Mouse (Mus musculus) kidney, adult 2 months (tissue): Measurements from ENCODE around the gene Klhdc8b. TPM values are rescaled to one million over a fixed set of nuclear protein-coding genes. Genes with fewer than 3 reads are reported as not detected.

Experiments
- DNase-seq: peaks from one replicate; pipeline ENCODE4 v3.0.0; 2021
- H3K27ac ChIP-seq: fragments of 200-500 bp; 2 replicates; pipeline ENCODE4 v1.5.1; 2012; ENCODE audit warnings: low read depth, low read length, control low read depth, inconsistent platforms; ENCODE audit not compliant: insufficient read depth
- H3K27me3 ChIP-seq: fragments of 200-500 bp; replicated peaks from 2 replicates; pipeline ENCODE4 v1.6.1; 2012; ENCODE audit warnings: mild to moderate bottlenecking, moderate library complexity, low read length, inconsistent platforms; ENCODE audit not compliant: control insufficient read depth, insufficient read depth
- H3K36me3 ChIP-seq: fragments of 200-500 bp; 2 replicates; pipeline ENCODE4 v1.6.1; 2012; ENCODE audit warnings: mild to moderate bottlenecking, moderate library complexity, low read length, inconsistent platforms; ENCODE audit not compliant: control insufficient read depth, insufficient read depth
- H3K4me1 ChIP-seq: fragments of 200-500 bp; 2 replicates; pipeline ENCODE4 v1.6.1; 2011; ENCODE audit warnings: low read length; ENCODE audit not compliant: control insufficient read depth, insufficient read depth
- H3K4me3 ChIP-seq: fragments of 200-500 bp; 2 replicates; pipeline ENCODE4 v1.5.1; 2011; ENCODE audit warnings: mild to moderate bottlenecking, low read depth, low read length, control low read depth; ENCODE audit not compliant: insufficient read depth
- CTCF ChIP-seq: fragments of 200-500 bp; conservative IDR thresholded peaks from 2 replicates; pipeline ENCODE4 v1.5.1; 2011; ENCODE audit warnings: low read depth, mild to moderate bottlenecking, control low read depth, low read length, moderate library complexity, mixed read lengths; ENCODE audit not compliant: insufficient read depth, insufficient read length
- POLR2A ChIP-seq: fragments of 200-500 bp; IDR thresholded peaks from one replicate; pipeline ENCODE4 v1.6.1; 2011; ENCODE audit warnings: low read depth, low read length, control low read depth
- WGBS: fragments of 180-500 bp; shearing (Covaris S2); methylation state at CpG from one replicate; pipeline ENCODE4 v1.1.7; 2018; 5-methylcytosine and 5-hydroxymethylcytosine counted together
- polyA plus RNA-seq: library from polyadenylated mRNA; depleted of rRNA; stranded (reverse); fragments of >200 nt; gene quantifications from 2 replicates; pipeline ENCODE4 v1.2.3, GENCODE M21; 2012

The Klhdc8b gene
- polyA plus RNA-seq, 1 experiment, result 35.0 TPM

DNA sequence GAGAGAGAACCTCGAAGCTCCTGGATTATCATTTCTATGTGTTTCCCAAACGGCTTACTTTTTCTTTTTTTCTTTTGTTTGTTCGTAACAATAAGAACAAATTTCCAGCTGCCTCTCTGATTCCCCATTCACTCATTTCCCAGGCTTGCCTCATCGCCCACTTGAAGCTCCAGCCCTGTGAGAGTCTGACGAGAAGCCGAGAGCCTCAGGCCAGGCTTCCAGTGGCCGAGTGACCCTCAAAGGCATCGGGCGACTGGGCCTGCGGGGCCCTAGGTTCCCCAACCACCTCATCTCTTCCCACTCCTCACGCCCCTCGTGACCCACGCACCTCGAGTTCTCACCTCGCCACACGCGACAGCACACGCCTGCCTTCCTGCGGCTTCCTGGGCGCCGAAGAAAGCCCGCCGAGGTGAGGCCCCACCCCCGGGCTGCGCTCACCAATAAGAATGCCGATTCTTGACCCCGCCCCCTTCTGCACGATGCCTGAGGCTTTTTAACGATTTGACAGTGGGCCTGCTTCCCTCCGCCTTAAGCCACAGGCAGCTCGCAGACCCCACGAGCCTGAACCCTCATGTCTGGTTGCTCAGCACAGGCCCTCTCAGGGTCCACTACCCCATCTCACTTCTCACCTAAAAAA lies 29.8 kb downstream of the Klhdc8b start:
- Histone ChIP-seq H3K4me3 (no peak overlapping the region), H3K27ac (no peak overlapping the region), H3K27me3 (no peaks in the 10 kb centered on the region), H3K36me3 (no peaks in the 10 kb centered on the region), H3K4me1 (no peaks in the 10 kb centered on the region; the same call in 1 of the 2 replicates)
- WGBS, result 49% methylated on average over 32 of the region's 32 CpGs
- no peak for DNase-seq
- TF ChIP-seq POLR2A (no peak), CTCF (no peak)

DNA sequence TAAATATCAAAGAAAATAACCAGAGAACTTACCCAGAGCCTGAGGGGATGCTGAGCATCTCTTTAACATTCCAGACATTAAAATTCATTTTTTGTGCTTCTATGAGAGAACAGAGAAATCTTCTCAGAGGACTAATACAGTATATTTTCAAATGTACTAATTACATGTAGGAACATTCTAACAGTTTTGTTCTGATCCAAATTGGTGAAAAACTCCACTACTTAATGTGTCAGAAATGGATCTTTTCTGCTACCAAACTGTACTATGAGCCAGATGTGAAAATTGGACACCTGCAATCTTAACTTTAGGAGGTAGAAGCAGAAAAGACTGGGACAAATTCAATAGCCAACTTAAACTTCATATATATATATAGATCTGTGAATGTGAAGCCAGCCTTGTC lies 33.0 kb downstream of the Klhdc8b start, which contains the start of gene Ccdc36:
TSS of gene Ccdc36 (minus strand) at position 101 of the 400 bp plus-strand sequence.
- H3K36me3 ChIP-seq, result no peaks in the 10 kb centered on the region
- no peaks in the 10 kb centered on the region; the same call in 1 of the 2 replicates for H3K4me1 ChIP-seq
- H3K27me3 ChIP-seq, result no peaks in the 10 kb centered on the region
- no peak within 1 kb of the TSS for H3K27ac ChIP-seq
- TF ChIP-seq CTCF, result no peak
- no peak for TF ChIP-seq POLR2A
- no peak within 1 kb of the TSS for H3K4me3 ChIP-seq
- DNase-seq, result no peak

DNA sequence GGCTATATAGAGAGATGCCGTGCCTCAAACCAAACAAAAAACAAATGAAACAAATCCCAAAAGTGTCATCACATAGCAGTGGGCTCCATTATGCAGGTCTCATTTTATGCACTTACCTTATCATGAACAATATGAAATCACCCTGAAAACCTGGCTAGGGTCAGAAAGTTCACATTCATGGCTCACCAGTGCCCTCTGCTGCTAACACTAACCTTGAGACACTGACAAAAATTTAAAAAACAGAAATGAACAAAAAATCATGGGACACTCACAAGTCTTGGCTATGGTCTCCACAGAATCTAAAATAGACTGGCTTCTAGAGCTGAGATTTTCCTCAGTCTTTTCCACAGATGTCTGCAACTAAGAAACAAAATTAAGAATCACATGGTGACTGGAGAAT lies 49.2 kb downstream of the Klhdc8b start:
- H3K27ac ChIP-seq, result no peak overlapping the region
- no peaks in the 10 kb centered on the region for H3K36me3 ChIP-seq
- no peaks in the 10 kb centered on the region for H3K4me1 ChIP-seq
- 66% methylated on average over 1 of the region's 1 CpGs for WGBS
- no peaks in the 10 kb centered on the region for H3K27me3 ChIP-seq
- no peak overlapping the region for H3K4me3 ChIP-seq
- DNase-seq, result peak; percentile 51
- TF ChIP-seq CTCF (peak; percentile 25; the same call in 1 of the 2 replicates), POLR2A (no peak)

DNA sequence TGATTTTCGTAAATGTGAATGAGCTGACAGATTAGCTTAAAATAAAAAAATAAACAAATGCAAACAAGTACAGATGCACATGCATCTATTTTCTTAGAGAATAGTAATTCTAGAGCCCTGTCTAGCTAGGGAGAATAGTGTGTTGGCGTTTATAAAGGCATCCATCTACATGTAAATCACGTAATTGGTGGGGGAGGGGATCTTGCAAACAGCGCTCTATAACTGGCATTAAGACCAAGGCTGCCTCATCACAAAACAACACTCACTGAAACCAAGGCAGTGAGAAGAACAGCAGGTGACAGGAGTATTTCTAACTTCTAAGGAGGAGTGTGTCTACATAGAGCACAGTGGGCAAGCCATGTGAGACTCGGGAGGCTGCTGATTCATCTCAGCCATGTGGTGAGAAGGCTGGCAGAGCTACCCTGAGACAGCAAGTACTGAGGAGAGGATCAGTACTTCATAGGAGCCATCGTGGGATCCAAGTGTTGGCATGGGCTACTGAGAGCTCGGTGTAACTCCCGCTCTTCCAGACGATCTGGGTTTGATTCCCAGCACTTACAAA lies 49.9 kb downstream of the Klhdc8b start:
- WGBS, result 80% methylated on average over 9 of the region's 9 CpGs
- DNase-seq, result no peak
- no peak overlapping the region for H3K4me3 ChIP-seq
- no peaks in the 10 kb centered on the region for H3K27me3 ChIP-seq
- H3K27ac ChIP-seq, result no peak overlapping the region
- TF ChIP-seq POLR2A (no peak), CTCF (no peak)
- no peaks in the 10 kb centered on the region for H3K36me3 ChIP-seq
- no peaks in the 10 kb centered on the region for H3K4me1 ChIP-seq

DNA sequence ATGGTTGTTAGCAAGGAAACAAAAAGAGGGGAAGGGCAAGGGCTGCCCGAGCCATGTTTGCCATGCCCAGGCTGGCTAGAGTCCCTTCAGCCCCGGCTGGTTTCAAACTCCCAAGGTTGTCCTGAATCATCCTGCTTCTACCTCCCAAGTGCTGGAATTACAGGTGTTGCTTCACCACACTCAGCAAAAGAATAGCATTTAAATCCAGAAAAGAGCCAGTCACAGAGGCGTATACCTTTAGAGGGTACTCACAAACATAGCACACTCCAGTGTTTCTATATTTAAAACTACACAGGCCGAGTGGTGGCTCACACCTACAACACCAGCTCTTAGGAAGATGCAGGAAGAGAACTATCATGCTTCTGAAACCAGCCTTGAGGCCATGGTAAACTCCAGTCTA lies 51.8 kb downstream of the Klhdc8b start:
- no peak overlapping the region for H3K4me3 ChIP-seq
- H3K27me3 ChIP-seq, result no peaks in the 10 kb centered on the region
- no peak for DNase-seq
- WGBS, result 97% methylated on average over 4 of the region's 4 CpGs
- no peaks in the 10 kb centered on the region for H3K36me3 ChIP-seq
- H3K27ac ChIP-seq, result no peak overlapping the region
- no peaks in the 10 kb centered on the region for H3K4me1 ChIP-seq
- TF ChIP-seq POLR2A, result no peak
- TF ChIP-seq CTCF, result no peak

DNA sequence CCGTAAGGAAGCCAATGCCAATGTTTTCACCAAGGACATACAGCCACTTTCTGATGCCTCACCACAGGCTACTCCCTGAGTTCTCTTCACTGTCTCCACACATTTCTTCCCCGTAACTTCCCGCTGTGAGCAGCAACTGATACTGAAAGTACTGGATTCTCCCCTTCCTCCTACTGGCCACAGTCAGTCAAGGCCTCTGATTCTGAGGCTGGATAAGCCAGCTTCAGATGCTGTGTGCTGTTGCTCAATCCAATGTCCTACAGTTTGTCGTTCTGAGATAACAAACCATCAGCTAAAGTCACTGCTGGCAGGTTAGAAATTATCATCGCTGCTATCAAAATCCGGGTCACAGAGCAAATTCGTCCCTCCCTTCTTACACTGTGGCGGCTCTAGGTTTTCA lies 56.9 kb downstream of the Klhdc8b start:
- no peak overlapping the region for H3K4me3 ChIP-seq
- WGBS, result 75% methylated on average over 8 of the region's 8 CpGs
- H3K36me3 ChIP-seq, result no peaks in the 10 kb centered on the region
- no peaks in the 10 kb centered on the region for H3K27me3 ChIP-seq
- DNase-seq, result no peak
- H3K4me1 ChIP-seq, result peaks cover 6% of the 10 kb centered on the region; the same call in 1 of the 2 replicates
- H3K27ac ChIP-seq, result no peak overlapping the region
- no peak for TF ChIP-seq POLR2A
- TF ChIP-seq CTCF, result no peak; the same call in 1 of the 2 replicates

DNA sequence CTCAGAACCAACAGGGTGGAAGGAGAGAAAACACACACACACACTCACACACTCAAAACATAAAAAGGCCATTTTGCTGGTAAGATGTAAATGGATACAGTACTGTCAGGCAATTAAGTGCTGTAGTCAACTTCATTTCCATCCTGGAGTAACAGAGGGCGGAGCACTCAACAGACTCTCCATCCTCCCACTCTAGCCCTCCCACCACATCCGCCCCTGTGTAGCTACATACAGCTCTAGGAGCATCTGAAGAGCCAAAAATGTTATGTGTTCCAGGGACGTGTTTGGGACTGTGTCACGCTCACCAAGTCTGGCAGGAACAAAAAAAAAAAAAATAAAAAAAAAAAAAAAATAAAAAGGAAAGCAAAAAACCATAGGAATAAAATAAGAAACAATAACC lies 58.3 kb downstream of the Klhdc8b start:
- 84% methylated on average over 4 of the region's 4 CpGs for WGBS

More for the DNA sequence above, 58.3 kb downstream of the Klhdc8b start:
- DNase-seq, result no peak
- TF ChIP-seq POLR2A (no peak), CTCF (no peak)
- no peak overlapping the region for H3K27ac ChIP-seq
- H3K4me3 ChIP-seq, result no peak overlapping the region
- peaks cover 6% of the 10 kb centered on the region; the same call in 1 of the 2 replicates for H3K4me1 ChIP-seq
- H3K36me3 ChIP-seq, result no peaks in the 10 kb centered on the region
- no peaks in the 10 kb centered on the region for H3K27me3 ChIP-seq
